Mouse (Mus musculus) naive thymus-derived CD4-positive, alpha-beta T cell, adult 2 months (primary cell): ENCODE measurements around the gene Rhoc.

ENCODE experiments used
- DNase-seq: peaks from one replicate; pipeline ENCODE4 v3.0.0-alpha.2; 2011; ENCODE audit warnings: low read depth

Rhoc gene

GRCm38 (mm10) chr3:104816130-104816529 lies 28.0 kb downstream of the Rhoc start:
- DNase-seq: no peak

DNA sequence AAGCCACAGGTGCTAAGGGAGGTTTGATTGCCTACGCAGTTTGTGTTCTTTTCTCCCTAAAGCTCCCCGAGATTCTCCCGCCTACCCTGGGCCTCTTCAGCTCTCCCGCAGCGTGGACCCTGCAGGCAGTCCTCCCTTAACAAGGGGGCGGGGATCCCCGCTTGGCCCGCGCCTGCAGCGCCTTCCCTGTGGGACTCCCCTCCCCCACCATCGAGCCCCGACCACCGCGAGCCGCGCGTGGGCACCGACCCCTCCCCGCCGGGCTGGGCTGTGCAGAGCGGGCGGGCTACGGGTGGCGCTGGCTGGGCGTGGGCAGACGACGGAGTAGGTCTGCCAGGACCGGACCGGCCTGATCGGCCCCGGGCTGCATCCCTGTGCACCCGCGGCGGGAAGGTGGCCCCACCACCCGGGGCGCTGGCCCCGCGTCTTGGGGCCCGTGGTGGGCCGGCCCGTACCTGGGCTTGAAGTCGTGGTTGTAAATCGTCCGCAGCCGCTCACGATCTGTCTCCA lies 29.4 kb downstream of the Rhoc start:
- peak; percentile 58 for DNase-seq

- DNase-seq: peak; percentile 78
These were observed 30.0 kb downstream of the Rhoc start, which contains the start of gene Mov10 for GRCm38 (mm10) chr3:104817991-104818748. Gene Mov10 (minus strand): TSS chr3:104818563.

DNA sequence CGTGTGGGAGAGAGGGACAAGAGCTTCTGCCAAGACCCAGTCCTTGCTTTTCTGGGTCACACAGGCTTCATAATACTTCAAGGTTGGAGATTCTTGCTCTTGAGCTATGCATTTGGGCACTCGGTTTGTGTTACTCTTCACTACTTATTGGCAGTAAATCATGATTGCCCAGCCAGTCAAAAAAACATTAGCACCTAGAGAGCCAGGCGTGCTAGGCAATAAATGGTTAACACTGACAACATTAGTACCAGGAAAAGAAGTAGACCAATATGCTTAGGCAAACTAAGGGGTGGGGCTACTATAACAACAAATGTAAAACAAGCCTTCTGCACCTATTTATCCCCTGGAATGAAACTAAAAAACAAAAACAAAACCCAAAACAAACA lies 30.6 kb downstream of the Rhoc start:
- no peak for DNase-seq

DNA sequence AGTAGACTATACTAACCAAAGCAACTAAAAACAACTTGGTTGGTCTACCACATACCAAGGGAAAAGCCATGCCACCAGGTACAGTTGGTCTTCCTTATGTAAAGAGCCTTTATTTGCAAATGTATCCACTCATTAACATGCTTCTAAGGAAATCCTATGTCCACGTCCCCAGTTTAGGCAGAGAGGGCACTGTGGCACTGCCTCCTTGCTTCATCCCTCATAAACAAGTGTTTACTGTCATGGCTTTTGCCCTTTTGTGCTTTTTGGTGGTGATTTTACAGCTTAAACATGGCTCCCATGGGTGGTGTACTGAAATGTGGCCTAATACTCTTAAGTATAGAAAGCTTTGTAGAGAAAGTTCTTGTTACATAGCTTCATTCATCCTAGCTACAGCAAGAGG lies 32.3 kb downstream of the Rhoc start:
- DNase-seq: no peak

DNA sequence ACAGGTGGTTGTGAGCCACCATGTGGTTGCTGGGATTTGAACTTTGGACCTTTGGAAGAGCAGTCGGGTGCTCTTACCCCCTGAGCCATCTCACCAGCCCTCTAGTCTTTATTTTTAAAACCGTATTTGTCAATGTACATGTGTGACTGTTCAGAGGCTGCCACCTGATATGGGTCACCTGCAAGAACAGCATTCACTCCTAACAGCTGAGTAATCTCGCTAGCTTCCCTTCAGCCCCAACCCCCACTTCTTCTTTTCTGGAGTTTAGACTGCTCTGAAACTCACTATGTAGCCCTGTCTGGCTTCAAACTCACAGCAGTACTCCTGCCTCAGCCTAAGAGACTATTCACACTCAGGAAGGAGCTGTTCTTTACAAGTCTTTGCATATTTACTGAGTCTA lies 34.2 kb downstream of the Rhoc start:
- no peak for DNase-seq

- DNase-seq: no peak
These were observed 47.6 kb downstream of the Rhoc start for GRCm38 (mm10) chr3:104835797-104836196.

- no peak for DNase-seq
These were observed 52.9 kb downstream of the Rhoc start for GRCm38 (mm10) chr3:104841049-104841448.
